Mouse (Mus musculus): ENCODE results near the gene Nabp1.
"Not testable (repeated sequence)": the region's sequence is repeated elsewhere in the genome, so short reads cannot be mapped to it uniquely, and the experiment has no call there.

Nabp1 gene

GRCm38 (mm10) chr1:51486291-51486690 lies 8.1 kb upstream of the Nabp1 start:
- DNase-seq (ENCODE audit: low read depth, low spot score) = no peak

- DNase-seq (ENCODE audit: low read depth, low spot score) = peak; percentile 16
Observed at GRCm38 (mm10) chr1:51480386-51480785, 2.2 kb upstream of the Nabp1 start.

GRCm38 (mm10) chr1:51479691-51480090 lies 1.5 kb upstream of the Nabp1 start:
- DNase-seq (ENCODE audit: low read depth, low spot score) = no peak

- DNase-seq (ENCODE audit: low read depth, low spot score) = no peak
Observed at GRCm38 (mm10) chr1:51479027-51479329, 753 bp upstream of the Nabp1 start.

- DNase-seq (ENCODE audit: low read depth, low spot score) = no peak
Observed at GRCm38 (mm10) chr1:51477656-51478081, 556 bp downstream of the Nabp1 start.

GRCm38 (mm10) chr1:51476405-51476804 lies 1.8 kb downstream of the Nabp1 start:
- peak; percentile 68 for DNase-seq (ENCODE audit: low read depth, low spot score)

GRCm38 (mm10) chr1:51468077-51468476 lies 10.1 kb downstream of the Nabp1 start:
- no peak for DNase-seq (ENCODE audit: low read depth, low spot score)

GRCm38 (mm10) chr1:51467181-51467580 lies 11.0 kb downstream of the Nabp1 start:
- DNase-seq (ENCODE audit: low read depth, low spot score) = no peak

GRCm38 (mm10) chr1:51466385-51466784 lies 11.8 kb downstream of the Nabp1 start:
- peak; percentile 37 for DNase-seq (ENCODE audit: low read depth, low spot score)

- DNase-seq (ENCODE audit: low read depth, low spot score) = no peak
Observed at GRCm38 (mm10) chr1:51465285-51465684, 12.9 kb downstream of the Nabp1 start.

GRCm38 (mm10) chr1:51463038-51463437 lies 15.2 kb downstream of the Nabp1 start:
- no peak for DNase-seq (ENCODE audit: low read depth, low spot score)

- DNase-seq (ENCODE audit: low read depth, low spot score) = peak; percentile 81
Observed at GRCm38 (mm10) chr1:51458731-51459450, 19.3 kb downstream of the Nabp1 start.

GRCm38 (mm10) chr1:51458089-51458488 lies 20.1 kb downstream of the Nabp1 start:
- no peak for DNase-seq (ENCODE audit: low read depth, low spot score)

- DNase-seq (ENCODE audit: low read depth, low spot score) = no peak
Observed at GRCm38 (mm10) chr1:51457249-51457648, 21.0 kb downstream of the Nabp1 start.

- DNase-seq (ENCODE audit: low read depth, low spot score) = peak; percentile 60
Observed at GRCm38 (mm10) chr1:51448789-51449188, 29.4 kb downstream of the Nabp1 start.

- DNase-seq (ENCODE audit: low read depth, low spot score) = no peak
Observed at GRCm38 (mm10) chr1:51445854-51446460, 32.3 kb downstream of the Nabp1 start.

GRCm38 (mm10) chr1:51445161-51445853 lies 32.9 kb downstream of the Nabp1 start:
- DNase-seq (ENCODE audit: low read depth, low spot score) = no peak

GRCm38 (mm10) chr1:51429775-51430174 lies 48.5 kb downstream of the Nabp1 start:
- no peak for DNase-seq (ENCODE audit: low read depth, low spot score)

GRCm38 (mm10) chr1:51426298-51426697 lies 51.9 kb downstream of the Nabp1 start:
- no peak for DNase-seq (ENCODE audit: low read depth, low spot score)

- DNase-seq (ENCODE audit: low read depth, low spot score) = not testable (repeated sequence)
Observed at GRCm38 (mm10) chr1:51421029-51421428, 57.2 kb downstream of the Nabp1 start.

- DNase-seq (ENCODE audit: low read depth, low spot score) = no peak
Observed at GRCm38 (mm10) chr1:51418753-51419152, 59.5 kb downstream of the Nabp1 start.

All from CD4-positive helper T cell, adult 2 months (primary cell).